Mouse (Mus musculus) adrenal gland, postnatal 36 days (tissue): ENCODE results near the gene Ptpn1. TPM values are rescaled to one million over a fixed set of nuclear protein-coding genes. Genes with fewer than 3 reads are reported as not detected.

Experiments used
- DNase-seq, 2 experiments: peaks; one replicate each; pipeline ENCODE4 v3.0.0; 2021; ENCODE audit warnings: mixed read lengths in 1 of 2
- total RNA-seq, 2 experiments: library from RNA; stranded (reverse); gene quantifications; 2 replicates each; pipeline ENCODE4 v1.2.3; 2021

Gene Ptpn1
- total RNA-seq, 2 experiments from 2014 or later: 57.2 to 65.2 TPM

- DNase-seq: no peak
These were observed 40.3 kb downstream of the Ptpn1 start for GRCm38 (mm10) chr2:167972146-167972545.

- DNase-seq: no peak
These were observed 41.0 kb downstream of the Ptpn1 start for GRCm38 (mm10) chr2:167972809-167973208.

GRCm38 (mm10) chr2:167975746-167976145 lies 43.9 kb downstream of the Ptpn1 start:
- no peak for DNase-seq

- no peak for DNase-seq
These were observed 46.4 kb downstream of the Ptpn1 start for GRCm38 (mm10) chr2:167978271-167978670.

GRCm38 (mm10) chr2:167980391-167980790 lies 48.5 kb downstream of the Ptpn1 start:
- no peak for DNase-seq

GRCm38 (mm10) chr2:167982646-167983045 lies 50.8 kb downstream of the Ptpn1 start:
- peak in 1 of 2 experiments; percentile 47 for DNase-seq

GRCm38 (mm10) chr2:167984371-167984770 lies 52.5 kb downstream of the Ptpn1 start:
- DNase-seq: no peak

- DNase-seq: no peak
These were observed 53.1 kb downstream of the Ptpn1 start for GRCm38 (mm10) chr2:167984946-167985345.

GRCm38 (mm10) chr2:167986762-167987161 lies 54.9 kb downstream of the Ptpn1 start:
- peak in 1 of 2 experiments; percentile 60 for DNase-seq

GRCm38 (mm10) chr2:167987640-167988039 lies 55.8 kb downstream of the Ptpn1 start:
- DNase-seq: no peak

- DNase-seq: peak in 1 of 2 experiments; percentile 38
These were observed 57.5 kb downstream of the Ptpn1 start for GRCm38 (mm10) chr2:167989310-167989709.

- no peak for DNase-seq
These were observed 61.4 kb downstream of the Ptpn1 start for GRCm38 (mm10) chr2:167993260-167993659.

- DNase-seq: no peak
These were observed 64.2 kb downstream of the Ptpn1 start for GRCm38 (mm10) chr2:167995870-167996635.

- no peak for DNase-seq
These were observed 64.9 kb downstream of the Ptpn1 start for GRCm38 (mm10) chr2:167996672-167997215.

- no peak for DNase-seq
These were observed 65.7 kb downstream of the Ptpn1 start for GRCm38 (mm10) chr2:167997562-167997961.

- DNase-seq: no peak
These were observed 67.4 kb downstream of the Ptpn1 start for GRCm38 (mm10) chr2:167999145-167999743.

GRCm38 (mm10) chr2:168002188-168002587 lies 70.3 kb downstream of the Ptpn1 start:
- DNase-seq: no peak

- DNase-seq: no peak
These were observed 71.0 kb downstream of the Ptpn1 start for GRCm38 (mm10) chr2:168002884-168003283.

- peak; percentile 36 to 44 for DNase-seq
These were observed 71.6 kb downstream of the Ptpn1 start for GRCm38 (mm10) chr2:168003431-168003830.

- no peak for DNase-seq
These were observed 72.5 kb downstream of the Ptpn1 start for GRCm38 (mm10) chr2:168004369-168004768.

- DNase-seq: no peak
These were observed 73.1 kb downstream of the Ptpn1 start for GRCm38 (mm10) chr2:168005005-168005404.

GRCm38 (mm10) chr2:168005616-168006015 lies 73.8 kb downstream of the Ptpn1 start:
- peak in 1 of 2 experiments; percentile 36 for DNase-seq

GRCm38 (mm10) chr2:168006489-168006888 lies 74.6 kb downstream of the Ptpn1 start:
- DNase-seq: no peak
